Mouse (Mus musculus) testis, adult 2 months (tissue): ENCODE measurements at regions not wholly inside any gene's neighbourhood (a gene's known extent, or its start where the extent isn't known, plus 50 kb on each side); places are given as distances from the start of the nearest gene placed in this dataset.
A peak's percentile ranks its signal among the peaks of the same experiment; 100 is the strongest.
"Not testable (repeated sequence)": the region's sequence is repeated elsewhere in the genome, so short reads cannot be mapped to it uniquely, and the experiment has no call there.

ENCODE experiments used
- H3K27ac ChIP-seq: fragments of 200-500 bp; 2 replicates; pipeline ENCODE4 v1.5.1; 2012; ENCODE audit warnings: low read depth, low read length; ENCODE audit not compliant: control insufficient read depth, insufficient read depth
- H3K27me3 ChIP-seq: fragments of 200-500 bp; 2 replicates; pipeline ENCODE4 v1.6.1; 2012; ENCODE audit warnings: mild to moderate bottlenecking, low read length, moderate library complexity; ENCODE audit not compliant: control insufficient read depth, insufficient read depth
- H3K36me3 ChIP-seq: fragments of 200-500 bp; 2 replicates; pipeline ENCODE4 v1.6.1; 2012; ENCODE audit warnings: mild to moderate bottlenecking, low read length; ENCODE audit not compliant: control insufficient read depth, insufficient read depth
- H3K4me1 ChIP-seq: fragments of 200-500 bp; 2 replicates; pipeline ENCODE4 v1.6.1; 2012; ENCODE audit warnings: low read length; ENCODE audit not compliant: control insufficient read depth, insufficient read depth
- H3K4me3 ChIP-seq: fragments of 200-500 bp; 2 replicates; pipeline ENCODE4 v1.5.1; 2012; ENCODE audit warnings: low read depth, mild to moderate bottlenecking, low read length, moderate library complexity, mixed read lengths; ENCODE audit not compliant: control insufficient read depth
- CTCF ChIP-seq: fragments of 200-500 bp; IDR thresholded peaks from 2 replicates; pipeline ENCODE4 v1.5.1; 2012; ENCODE audit warnings: low read depth, mild to moderate bottlenecking, inconsistent platforms, low read length, moderate library complexity; ENCODE audit not compliant: control insufficient read depth, insufficient read depth, insufficient replicate concordance
- POLR2A ChIP-seq: fragments of 200-500 bp; IDR thresholded peaks from 2 replicates; pipeline ENCODE4 v1.6.1; 2012; ENCODE audit warnings: low read depth, mild to moderate bottlenecking, inconsistent platforms, low read length, moderate library complexity; ENCODE audit not compliant: control insufficient read depth

GRCm38 (mm10) chr11:22589901-22590300 lies 78.0 kb downstream of the Tmem17 start:
- Histone ChIP-seq H3K27ac (no peak overlapping the region), H3K4me1 (peaks cover under 1% of the 10 kb centered on the region), H3K36me3 (no peaks in the 10 kb centered on the region), H3K4me3 (no peak overlapping the region), H3K27me3 (no peaks in the 10 kb centered on the region)
- no peak for TF ChIP-seq CTCF
- TF ChIP-seq POLR2A = no peak

GRCm38 (mm10) chr11:22591050-22591449 lies 79.2 kb downstream of the Tmem17 start:
- H3K27me3 ChIP-seq, H3K36me3 ChIP-seq, H3K27ac ChIP-seq, H3K4me1 ChIP-seq, H3K4me3 ChIP-seq: not testable (repeated sequence)

DNA sequence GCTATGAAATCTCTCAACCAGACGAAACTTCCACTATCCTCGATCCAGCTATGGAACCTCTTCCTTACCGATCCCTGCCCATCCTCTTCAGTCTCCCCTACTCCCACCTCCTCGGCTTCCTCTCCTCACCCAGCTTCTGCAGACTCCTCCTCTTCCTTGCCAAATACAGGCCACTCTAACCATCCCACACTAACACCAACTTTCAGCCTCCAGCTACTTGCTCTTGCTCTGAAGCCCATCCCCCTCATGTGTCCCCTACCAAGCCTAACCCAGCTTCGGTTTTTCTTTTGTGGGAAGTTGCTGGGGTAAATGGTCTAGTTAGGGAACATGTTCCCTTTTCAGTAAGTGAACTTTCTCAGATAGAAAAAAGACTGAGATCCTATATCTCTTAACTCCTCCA lies 80.8 kb downstream of the Tmem17 start:
- Histone ChIP-seq H3K36me3 (no peaks in the 10 kb centered on the region), H3K4me1 (no peaks in the 10 kb centered on the region), H3K27ac (no peak overlapping the region), H3K27me3 (no peaks in the 10 kb centered on the region), H3K4me3 (no peak overlapping the region)
- TF ChIP-seq CTCF (no peak), POLR2A (no peak)

DNA sequence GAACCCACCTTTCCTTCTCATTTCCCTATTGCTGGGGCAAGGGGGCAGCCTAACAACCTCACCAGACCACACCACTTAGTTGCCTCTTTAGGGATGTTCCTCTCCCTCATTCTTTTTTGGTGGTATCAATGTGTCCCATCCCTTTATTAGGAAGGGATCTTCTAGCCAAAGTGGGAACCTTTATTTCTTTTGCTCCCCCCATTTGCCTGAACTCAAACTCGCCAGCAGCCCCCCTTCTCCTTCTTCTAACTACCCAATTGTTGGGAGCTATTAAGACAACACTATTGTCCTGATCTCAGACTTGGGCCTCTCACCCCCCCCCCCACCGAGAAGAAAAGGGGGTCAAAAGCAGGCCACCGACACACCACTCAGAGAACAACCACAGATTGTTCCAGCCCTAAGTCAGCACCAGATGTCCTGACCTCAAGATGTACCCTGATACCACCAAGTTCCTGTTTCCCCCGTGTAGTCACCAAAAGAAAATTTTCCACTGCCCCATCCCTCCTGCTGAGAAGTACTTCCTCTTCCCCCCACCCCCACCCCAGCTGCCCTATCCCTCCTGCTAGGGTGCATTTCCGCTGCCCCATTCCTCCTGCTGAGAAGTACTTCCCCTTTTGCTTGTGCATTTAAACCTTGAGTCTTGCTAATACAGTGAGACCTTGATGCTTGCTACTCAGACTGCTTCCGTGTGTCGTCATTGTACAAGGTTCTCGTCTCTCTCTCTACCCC lies 84.4 kb downstream of the Tmem17 start:
- Histone ChIP-seq H3K27ac (no peak overlapping the region), H3K4me3 (no peak overlapping the region), H3K27me3 (no peaks in the 10 kb centered on the region), H3K36me3 (no peaks in the 10 kb centered on the region), H3K4me1 (no peaks in the 10 kb centered on the region)
- no peak for TF ChIP-seq POLR2A
- TF ChIP-seq CTCF = no peak

- no peak for TF ChIP-seq POLR2A
- no peak for TF ChIP-seq CTCF
- no peaks in the 10 kb centered on the region for H3K36me3 ChIP-seq
- H3K4me3 ChIP-seq = no peak overlapping the region
- H3K27me3 ChIP-seq = no peaks in the 10 kb centered on the region
- no peak overlapping the region for H3K27ac ChIP-seq
- peaks cover 2% of the 10 kb centered on the region for H3K4me1 ChIP-seq
Observed at GRCm38 (mm10) chr11:22596805-22597149, 84.9 kb downstream of the Tmem17 start.

DNA sequence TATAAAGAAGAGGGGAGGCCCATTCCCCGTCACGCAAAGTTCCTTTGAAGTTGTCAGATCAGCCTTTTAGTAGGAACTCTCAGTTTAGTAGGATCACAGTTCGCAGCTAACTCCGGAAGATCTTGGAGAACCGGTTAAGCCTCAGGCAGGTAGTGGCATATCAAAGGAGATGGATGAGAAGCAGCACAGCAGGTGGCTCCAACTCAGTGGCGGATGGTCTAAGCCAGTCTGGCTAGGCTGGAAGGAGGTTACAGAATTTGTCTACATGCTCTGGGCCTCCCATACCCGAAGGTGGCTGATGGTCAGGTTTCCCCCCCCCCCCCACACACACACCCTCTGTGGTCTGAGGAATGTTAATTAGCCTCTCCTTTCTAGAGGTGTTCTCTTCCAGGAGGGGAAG lies 88.5 kb downstream of the Tmem17 start:
- TF ChIP-seq CTCF (no peak), POLR2A (no peak)
- Histone ChIP-seq H3K4me3 (no peak overlapping the region), H3K36me3 (no peaks in the 10 kb centered on the region), H3K27ac (no peak overlapping the region), H3K4me1 (peaks cover 2% of the 10 kb centered on the region), H3K27me3 (no peaks in the 10 kb centered on the region)

- H3K4me1 ChIP-seq = peaks cover 2% of the 10 kb centered on the region
- no peak overlapping the region for H3K27ac ChIP-seq
- no peak overlapping the region for H3K4me3 ChIP-seq
- no peak for TF ChIP-seq CTCF
- no peak for TF ChIP-seq POLR2A
- H3K36me3 ChIP-seq = no peaks in the 10 kb centered on the region
- H3K27me3 ChIP-seq = no peaks in the 10 kb centered on the region
Observed at GRCm38 (mm10) chr11:22601977-22602376, 90.1 kb downstream of the Tmem17 start.

- Histone ChIP-seq H3K36me3 (no peaks in the 10 kb centered on the region), H3K27me3 (no peaks in the 10 kb centered on the region), H3K27ac (0 out of 2 replicates have a peak overlapping the region, but pooled peaks have one; percentile 39), H3K4me1 (peaks cover 2% of the 10 kb centered on the region), H3K4me3 (no peak overlapping the region)
- TF ChIP-seq POLR2A = no peak
- TF ChIP-seq CTCF = no peak
Observed at GRCm38 (mm10) chr11:22602610-22603009, 90.7 kb downstream of the Tmem17 start.
